Mouse (Mus musculus) MN1 (cell line): ENCODE measurements around the gene Gsn.

ENCODE experiments used
- DNase-seq: peaks from one replicate; pipeline ENCODE4 v3.0.0-alpha.2; 2016; ENCODE audit warnings: low spot score

The Gsn gene

DNA sequence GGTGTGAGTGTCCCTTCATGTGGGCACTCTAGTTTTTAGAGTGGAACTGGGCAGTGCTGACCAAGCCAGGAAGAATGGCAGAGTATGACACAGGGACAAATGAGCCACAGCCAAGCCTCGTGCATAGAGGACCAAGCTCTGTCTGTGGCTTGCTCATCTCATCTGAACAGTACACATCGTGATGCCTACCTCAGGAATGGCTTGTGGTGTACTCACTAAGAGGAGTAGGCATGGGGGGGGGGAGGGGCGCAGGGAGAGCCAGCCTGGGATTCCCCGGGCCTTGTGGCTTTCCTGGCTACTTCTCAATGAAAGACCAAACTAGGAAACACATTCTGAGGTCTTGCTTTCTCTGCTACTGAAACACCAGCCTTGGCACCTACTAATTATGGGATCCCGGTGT lies 1.2 kb upstream of the Gsn start:
- DNase-seq = no peak

DNA sequence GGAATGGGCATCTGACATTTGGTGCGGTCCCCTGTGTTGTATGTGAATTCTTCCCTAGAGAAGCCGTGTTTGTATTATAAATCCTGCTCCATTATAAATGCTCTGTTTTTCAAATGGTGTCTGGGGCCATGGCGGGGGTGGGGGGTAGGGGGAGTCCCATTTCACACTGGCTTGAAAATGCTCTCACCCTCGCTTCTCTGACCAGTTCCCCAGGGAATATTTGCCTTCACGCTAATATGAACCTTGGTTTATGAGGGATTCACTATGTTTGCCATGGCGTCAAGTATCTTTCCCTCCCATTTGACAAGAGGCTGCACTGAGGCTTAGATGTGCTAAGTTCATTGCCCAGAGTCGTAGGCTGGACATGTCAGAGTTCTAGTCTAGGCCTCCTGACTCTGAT lies 718 bp upstream of the Gsn start:
- no peak for DNase-seq

DNA sequence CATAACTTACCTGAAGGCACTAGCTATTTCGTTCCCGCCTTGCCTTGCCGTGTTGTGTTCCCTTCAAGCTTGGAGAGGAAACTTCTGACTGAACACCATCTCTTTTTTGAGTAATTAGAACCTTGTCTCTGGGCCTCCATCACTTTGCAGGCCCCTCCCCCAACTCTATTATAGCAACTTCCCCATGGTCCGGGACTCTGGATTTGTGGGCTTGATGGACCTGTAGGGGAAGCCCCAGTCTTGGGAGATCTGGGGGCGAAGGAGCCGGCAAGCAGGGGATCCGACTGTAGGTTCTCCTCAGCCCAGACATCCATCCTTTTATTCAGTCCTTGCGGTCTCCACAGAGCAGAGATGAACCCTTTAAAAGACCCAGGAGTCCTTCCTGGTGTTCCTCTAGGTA lies 752 bp downstream of the Gsn start:
- DNase-seq = no peak

DNA sequence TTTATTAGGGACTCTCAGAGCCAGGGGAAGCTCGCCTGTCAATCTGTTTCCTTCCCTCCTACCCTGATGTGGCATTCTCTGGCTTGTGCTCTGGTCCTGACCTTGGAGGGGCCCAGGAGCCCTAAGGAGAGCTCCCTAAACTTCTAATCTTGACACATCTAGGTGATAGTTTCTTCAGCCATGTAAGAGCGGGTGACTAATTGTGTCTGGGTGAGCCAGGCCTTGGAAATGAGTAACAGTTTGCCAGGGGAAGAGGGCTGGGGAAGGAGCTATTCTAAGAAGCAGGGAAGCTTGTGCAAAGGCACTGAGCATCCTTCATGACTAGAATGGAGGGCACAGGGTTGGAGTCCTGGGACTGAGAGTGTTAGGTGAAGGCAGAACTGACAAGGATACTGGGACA lies 1.7 kb downstream of the Gsn start:
- DNase-seq = no peak

DNA sequence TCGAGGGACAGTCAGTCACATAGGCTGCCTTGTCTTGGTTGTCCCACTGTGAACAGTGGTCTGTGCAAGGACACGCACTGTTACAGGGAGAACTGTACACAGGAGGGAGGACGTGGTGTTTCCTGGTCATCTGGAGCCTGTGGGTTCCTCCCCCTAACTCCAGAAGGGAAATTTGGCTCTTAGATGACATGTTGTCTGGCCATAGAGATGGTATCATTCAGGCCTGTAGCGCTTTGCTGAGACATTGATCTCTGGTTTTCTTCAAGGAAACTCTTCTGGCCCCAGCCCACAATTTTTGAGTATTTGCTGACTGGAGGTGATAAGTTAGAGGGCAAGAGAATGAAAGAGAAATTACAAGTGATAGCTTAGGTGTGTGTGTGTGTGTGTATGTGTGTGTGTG lies 2.4 kb downstream of the Gsn start:
- DNase-seq = peak; percentile 75

DNA sequence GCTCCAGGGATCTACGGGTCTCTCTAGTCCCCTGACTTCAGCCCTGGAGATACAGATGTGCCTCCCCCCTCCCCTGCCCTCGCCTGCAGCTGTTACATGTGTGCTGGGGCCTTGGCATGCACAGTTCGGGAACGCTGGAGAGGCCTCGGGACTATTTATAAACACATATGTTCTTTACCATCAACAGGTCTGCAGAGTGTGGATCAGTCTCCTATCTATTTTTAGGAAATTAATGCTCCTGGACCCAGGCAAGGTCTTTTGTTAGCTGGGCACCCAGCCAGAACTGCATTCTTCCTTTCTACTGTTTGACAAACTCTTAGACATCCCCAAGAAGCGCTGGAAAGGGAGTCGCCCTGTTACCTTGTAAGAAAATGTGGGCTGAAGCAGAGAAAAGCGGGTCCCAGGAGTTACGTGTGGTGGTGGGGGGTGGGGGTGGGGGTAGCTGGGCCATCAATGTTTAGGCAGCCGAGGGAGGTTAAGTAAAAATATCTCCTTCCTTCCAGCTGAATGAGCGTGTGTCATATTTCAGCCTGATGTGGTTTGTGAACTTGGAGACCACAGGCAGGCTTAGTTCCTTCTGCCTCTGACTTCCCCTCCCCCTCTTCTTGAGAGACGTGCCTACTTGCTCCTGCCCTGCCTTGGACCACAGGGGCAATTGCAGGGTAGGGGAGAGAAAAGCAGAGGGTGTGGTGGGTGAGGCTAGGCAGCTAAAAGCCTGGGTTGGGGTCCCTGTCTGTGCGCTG lies 3.3 kb downstream of the Gsn start:
- DNase-seq = no peak

DNA sequence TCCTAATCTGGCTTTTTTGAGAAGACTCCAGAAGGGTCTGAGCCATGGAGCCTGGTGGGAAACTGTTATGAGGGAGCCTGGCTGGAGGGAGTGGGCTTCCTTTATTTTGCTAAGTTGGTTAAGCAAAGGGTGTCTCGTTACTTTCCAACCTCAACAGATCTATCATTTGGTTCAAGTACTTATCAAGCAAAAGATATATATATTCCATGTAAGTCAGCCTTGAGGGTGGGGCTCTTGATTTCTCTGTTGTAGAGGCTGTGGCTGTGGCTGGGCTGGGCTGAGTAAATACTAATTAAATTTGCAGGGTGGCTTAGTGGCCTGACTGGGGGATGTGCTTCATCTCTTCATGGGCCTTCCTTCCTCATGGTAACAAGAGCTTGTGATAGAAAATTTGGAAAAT lies 4.1 kb downstream of the Gsn start:
- no peak for DNase-seq

DNA sequence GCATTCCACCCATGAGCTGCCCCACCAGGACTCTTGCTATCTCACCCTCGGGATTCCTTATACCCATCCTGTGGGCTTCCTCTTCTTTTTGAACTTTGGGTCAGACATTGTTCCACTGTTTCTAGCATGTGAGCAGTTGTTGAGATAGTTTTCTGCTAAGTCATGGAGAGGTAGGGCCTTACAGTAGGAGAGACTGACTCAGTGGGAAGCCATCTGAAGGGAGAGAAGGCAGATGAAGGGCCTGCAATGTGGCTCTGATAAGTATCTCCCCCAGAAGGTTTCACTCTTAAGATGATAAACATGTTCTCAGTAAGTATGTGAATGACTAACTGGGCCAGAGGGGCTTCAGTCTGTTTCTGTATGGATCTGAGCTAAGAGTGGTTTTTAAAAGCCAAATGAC lies 7.9 kb downstream of the Gsn start:
- DNase-seq = no peak

DNA sequence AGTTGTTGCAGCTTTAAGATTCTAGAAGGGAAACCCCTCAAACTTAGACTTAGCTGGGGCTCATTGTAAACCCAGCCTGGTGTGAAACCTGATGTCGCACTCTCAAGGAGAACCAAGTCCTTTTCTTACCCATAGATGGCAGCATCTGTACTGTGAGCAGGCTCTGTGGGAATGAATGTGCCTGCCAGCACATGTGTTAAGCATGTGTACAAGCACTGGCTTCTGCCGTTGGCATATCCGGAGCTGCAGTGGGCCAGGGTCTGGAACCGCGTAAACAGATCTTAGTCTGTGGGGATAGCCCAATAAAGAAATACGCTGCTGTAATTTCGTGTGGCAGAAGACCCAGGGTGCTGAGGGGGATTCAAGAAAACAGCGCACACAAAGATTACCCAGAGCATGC lies 9.1 kb downstream of the Gsn start:
- DNase-seq = peak; percentile 72

DNA sequence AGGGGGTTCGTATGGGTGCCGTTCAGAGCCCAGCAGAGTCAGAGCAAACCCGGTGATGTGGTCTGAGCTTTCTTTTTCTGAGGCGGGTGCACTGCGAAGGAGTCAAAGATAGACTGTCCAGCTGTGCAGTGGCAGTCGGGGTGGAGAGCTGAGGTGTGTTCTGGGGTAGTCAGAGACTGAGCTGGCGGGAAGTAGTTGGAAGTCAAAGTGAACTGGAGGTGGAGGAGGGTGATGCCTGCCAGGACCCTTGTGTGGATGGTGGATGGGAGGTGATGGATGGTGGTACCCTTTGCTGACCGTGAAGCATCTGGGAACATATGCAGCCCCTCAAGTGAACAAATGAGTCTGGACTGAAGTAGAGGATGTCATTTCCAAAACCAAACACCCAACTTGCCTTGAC lies 9.6 kb downstream of the Gsn start:
- no peak for DNase-seq

DNA sequence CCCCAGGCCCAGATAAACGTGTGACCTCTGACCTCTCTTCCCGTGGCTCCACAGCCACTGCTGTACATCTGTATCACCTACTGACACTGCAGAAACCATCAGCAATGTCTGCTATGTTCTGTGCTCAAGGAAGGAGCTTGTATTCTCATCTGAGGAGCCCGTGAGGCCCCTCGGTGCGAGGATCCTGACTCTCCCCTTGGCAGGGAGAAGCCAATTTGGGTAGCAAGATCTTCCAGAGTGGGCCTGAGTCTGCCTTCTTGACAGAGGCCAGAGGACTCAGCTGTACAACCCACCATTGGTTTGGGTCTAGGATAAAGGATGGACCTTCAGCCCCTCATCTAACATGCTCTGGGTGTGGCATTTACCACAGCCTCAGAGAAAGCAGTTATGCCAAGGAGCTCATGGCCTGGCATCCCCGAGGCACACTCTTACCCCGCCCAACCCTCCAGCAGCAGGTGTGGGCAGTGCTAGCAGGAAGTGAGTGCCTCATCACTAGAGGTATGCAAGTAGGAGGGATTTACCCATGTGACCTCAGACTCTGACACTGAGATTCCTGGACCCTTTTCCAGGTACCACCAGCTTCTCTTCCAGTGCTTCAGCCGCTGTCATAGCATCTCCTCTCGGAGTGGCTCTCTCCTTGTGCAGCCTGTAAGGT lies 10.2 kb downstream of the Gsn start:
- DNase-seq = no peak

DNA sequence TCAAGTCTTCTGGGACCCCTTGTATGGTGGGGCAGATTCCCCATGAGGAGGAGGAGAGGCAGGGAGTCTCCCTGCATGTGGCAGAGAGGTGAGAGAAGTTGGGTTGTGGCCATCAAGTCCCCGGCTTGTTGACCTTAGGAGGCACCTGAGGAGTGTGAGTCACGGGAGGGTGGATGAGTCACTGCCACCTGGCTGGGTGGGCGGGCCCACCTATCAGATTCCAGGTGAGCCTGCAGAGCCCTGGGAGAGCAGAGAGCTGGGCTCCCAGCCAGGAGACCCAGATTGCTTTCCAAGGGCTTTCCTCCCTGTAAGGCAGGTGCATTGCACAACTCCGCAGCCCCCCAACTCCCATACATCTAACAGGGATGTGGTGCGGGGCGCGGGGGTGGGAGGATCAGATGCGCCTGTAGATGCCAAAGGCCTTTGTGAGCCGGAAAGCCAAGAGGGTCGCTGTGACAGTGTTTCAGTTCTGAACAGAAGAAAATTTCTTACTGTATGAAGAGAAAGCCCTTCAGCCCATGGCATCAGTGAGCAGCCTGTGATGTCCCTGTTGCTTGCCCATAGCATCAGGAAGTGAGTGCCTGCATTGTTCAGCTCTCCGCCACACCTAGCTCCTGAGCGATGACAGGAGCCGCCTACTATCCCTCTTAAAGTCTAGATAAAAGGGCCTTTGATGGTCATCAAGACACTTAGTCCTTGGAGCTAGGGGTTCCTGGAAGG lies 11.1 kb downstream of the Gsn start:
- DNase-seq = no peak

DNA sequence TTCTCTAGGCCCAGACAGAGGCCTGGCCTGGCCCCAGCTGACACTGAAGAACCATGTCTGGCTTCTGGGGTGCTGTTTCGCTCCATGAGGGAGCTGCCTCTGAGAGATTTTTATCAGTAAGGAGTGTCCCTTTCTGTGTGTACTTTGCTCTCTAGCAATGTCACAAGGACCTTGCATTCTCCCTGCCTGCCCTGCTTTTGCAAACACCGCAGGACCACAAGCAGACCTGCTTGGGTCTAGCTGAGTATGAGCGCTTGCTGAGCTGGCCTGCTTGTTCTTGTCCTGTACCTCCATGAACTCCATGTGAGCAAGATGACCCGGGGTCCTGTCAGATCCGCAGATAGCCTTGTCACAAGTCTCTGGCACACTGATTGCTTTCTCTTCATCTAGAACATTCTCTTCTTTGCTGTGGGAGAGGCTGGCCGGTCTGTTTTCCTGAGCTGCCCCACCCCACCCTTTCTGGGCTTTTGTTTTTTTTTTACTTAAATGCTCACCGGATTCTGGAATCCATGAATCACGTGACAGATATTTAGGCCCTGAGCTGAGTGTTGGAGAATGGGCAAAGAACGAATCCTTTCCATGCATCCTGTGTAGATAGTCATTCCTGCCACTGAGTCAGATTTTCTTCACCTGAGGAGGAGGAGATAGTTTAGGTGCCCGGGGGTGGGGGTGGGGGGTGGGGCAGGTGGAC lies 11.8 kb downstream of the Gsn start:
- no peak for DNase-seq

DNA sequence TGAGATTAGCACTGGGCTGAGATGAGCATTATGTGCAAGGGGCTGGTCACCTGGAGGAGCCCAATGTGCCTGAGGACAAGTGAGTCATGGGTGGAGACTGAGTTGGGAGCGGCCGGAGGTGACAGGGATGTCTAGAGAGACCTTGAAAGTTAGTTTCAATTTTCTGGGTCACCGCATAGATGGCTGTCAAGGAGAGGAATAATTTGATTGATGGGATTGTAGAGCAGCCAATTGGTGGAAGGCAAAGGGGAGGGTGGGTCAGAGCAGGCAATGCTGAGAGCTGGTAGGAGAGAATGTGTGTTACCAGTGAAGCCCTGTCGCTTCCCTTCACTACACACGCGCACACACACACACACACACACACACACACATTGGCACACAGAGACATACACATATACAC lies 13.0 kb downstream of the Gsn start:
- DNase-seq = no peak

DNA sequence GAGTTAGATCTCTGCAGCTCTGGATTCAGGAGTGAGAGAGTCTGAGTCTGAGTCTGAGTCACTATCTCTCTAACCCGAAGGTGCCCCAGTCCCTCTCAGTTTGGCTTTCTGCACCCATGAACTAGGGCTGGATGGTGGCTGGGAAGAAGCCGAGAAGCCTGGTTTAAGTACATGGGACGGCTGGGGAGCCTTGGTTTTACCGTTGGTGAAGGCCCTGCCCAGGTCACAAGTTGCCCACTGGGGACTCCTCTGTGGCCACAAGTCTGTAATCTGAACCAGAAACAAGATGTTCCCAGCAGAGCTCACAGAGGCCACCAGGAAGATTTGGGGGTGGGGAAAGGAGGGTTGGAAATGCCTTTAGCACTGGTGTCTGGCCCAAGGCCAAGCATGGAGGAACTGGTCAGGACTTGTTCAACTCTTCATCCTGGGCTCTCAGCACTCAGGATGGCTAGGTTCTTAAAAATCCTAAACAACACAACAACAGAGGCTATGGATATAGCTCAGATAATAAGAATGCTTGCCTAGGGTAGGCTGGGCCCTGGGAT lies 13.6 kb downstream of the Gsn start:
- DNase-seq = peak; percentile 37

DNA sequence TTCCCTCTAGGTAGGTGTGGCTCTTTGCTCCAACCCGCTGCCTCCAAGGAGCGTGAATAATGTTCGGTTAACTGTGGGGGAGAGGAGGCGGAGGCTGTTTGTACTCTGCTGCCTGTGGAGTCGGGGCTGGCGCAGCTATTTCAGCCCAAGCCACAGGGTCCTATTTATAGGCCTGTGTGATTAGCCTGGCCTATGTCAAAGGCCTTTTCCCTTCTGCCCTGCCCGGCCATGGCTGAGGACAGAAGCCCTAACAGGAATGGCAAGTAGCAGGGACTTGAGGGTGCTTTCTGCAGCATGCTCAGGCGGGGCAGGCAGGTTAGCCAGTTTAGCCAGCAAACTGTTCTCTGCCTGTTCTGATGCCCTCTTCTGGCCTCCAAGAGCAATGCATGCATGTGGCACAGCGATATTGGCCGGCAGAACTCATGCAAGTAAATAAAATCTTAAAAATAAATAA lies 14.4 kb downstream of the Gsn start:
- DNase-seq = peak; percentile 76

DNA sequence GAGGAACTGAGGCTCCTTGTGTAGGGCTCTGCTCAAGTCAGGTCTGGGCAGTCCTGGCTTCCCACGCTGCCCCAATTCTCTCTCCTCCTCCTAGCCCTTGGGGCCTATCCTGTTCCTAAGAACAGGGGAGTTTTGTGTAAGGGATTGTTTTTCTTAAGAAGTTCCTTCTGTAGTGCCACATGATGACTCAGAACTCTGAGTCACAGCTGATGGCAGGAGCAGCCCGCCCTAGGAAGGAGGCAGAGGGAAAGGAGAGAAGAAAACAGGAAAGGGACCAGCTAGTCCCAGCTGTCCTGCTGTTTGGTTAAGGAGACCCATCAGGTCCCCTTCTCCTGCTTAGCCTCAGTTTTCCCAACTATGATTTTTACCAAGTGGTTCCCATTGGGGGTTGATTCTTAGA lies 15.6 kb downstream of the Gsn start:
- DNase-seq = peak; percentile 69

DNA sequence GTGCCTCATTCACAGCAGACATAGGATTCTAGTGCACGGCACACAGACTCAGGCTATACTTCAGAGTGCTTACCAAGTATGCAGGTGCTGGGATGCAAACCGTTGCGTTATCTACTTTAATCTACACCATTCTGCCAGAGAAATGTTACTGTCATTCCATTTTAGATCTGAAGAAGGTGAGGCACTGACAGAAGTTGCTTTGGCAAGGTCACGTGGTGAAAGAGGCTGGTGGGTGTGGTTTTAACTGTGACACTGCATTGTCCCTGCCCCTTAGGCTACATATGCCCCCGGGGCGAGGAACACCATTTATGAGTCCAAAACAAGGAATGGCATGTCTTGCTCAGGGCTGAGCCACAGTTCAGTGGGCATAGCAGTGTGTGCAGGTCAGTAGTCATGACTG lies 16.7 kb downstream of the Gsn start:
- DNase-seq = no peak

DNA sequence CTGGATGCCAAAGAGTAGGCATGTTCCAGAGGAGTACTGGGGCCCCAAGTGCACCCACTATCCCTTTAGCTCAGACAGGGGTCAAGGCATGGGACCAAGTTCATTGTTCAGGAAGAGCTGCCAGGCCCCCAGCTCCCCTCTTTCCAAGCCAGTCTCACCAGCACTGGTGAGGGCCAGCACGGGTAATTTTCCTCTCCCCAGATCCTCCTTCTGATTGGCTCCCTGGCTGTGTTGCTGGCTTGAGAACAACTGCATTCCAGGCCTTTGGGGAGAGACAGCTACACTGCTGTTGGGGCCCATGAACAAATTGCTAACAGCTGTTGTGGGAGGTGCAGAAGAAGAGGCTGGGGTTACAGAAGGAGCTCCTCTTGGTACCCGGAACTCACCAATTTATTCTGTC lies 17.4 kb downstream of the Gsn start:
- DNase-seq = no peak

DNA sequence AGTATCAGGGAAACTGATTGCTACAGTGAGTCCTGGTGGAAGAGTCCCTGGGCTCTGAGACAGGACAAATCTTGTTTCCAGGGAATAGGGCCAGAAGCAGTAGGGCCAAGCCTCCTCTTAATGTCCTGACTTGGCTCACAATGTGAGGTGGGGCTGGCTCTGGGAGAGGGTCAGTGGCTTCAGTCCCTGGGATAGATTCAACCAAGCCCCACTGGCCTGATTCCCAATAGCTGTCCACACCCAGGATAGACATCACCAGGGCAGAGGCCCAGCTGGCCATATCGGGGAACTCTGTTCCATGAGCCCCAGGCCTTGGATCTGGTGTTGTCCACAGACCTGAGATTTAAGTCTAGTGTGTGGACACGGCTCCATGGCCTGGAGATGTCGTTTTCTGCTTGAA lies 21.5 kb downstream of the Gsn start:
- peak; percentile 42 for DNase-seq

DNA sequence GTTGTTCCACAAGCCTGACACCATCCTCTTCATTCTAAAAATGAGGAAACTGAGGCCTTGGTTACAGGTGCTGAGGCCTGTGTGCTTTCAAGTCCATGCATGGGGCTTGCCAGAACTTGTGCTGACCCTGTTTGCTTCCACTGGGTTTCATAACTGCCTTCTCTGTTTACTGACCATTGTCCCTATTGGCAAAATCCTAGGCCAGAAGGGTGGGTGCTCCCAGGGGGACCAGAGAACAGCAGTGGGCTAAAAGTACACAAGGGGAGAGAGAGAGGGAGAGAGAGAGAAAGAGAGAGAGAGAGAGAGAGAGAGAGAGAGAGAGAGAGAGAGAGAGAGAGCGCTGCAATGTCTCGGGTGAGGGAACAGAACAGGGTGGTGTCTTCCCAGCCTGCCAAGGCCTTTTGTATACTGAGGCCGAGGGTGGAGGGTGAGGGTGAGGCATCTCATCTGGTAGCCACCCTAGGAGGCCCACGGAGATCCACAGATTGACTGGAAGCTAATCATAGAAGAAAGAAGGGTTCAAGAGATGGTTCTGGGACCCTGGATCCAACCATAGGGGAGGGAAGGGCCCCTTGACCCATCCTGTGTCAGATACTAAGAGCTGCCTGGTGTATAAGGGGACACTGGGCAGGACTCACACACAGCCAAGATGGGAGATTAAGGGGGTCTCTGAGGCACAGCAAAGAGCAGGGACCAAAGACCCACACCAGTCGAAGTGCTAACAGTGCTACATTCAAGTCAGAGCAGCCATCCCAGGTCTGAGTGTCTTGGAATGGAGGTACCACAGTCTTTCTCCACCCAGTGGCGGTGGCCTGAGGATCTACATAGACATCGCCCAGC lies 22.4 kb downstream of the Gsn start:
- no peak for DNase-seq

DNA sequence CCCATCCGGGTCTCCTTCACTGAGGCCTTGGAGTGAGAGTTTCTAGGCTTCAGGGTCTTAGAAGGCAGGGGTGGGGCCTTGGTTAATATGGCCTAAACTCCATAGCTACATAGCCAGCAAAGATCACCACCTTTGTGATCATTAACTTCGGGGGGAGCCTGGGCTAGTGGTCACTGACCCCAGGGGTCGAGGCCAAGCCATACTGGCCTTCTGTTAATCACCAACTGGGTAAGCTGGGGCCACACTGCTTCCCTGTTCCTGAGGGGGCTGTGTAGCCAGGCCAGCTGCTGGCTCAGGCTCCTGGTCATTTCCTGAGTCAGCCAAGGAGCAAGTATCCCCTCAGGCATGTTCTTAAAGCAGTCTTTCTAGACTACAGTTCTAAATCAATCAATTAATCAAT lies 23.8 kb downstream of the Gsn start:
- DNase-seq = no peak
